ENCODE assay signal across 11 mouse cellular contexts in the genomic region with DNA sequence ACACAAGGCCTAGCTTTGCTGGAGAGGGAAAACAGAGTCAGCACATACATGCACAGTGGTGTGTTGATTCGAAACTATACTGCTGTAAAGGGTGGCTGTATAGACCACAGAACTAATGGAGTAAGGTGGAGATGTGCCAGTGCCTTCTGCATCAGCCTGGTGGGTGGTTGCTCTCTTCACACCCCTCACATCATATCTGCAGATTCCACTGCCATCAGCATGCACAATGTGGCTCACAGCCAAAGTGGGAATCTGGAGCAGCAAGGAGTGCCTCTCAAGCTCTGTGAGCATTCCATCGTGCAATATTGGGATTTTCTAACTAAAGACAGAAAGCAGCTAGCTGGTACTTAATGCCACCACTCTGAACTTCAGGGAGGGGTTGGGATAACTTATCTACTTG.
DNase-seq lines count a peak whose midpoint lies in the region; ATAC-seq lines count a peak whose summit lies in the region.
"Had no signal": no experiment of that assay in that cellular context is flagged by ENCODE, and none has a peak within 500 bp of the region (broad histone marks: within the 10 kb centered on the region; RNA-seq: fewer than 3 reads in every experiment).

No protein-coding gene starts in this region.

- DNase-seq in forebrain, embryonic 10.5 days (ENCODE audit: extremely low spot score, low spot score) = no peak
- DNase-seq in cerebellum, postnatal 25 days = peak; percentile 60 to 73
- peak; percentile 55 to 57 for DNase-seq in layer of hippocampus, adult 8-10 months (ENCODE audit: low spot score in 2 of 2)
- peak; percentile 77 for DNase-seq in right cerebral cortex, adult 18-20 months
- no peak for DNase-seq in thymus, postnatal 25 days
- no peak for DNase-seq in B cell, adult 2 months

- 51% methylated on average over 2 of the region's 2 CpGs for WGBS in forebrain, embryonic 15.5 days
- whole genome bisulfite sequencing in forebrain, embryonic 10.5 days = 84% methylated on average over 2 of the region's 2 CpGs

- H3K9me3 ChIP-seq in forebrain, embryonic 15.5 days = no peaks in the 10 kb centered on the region
- no peaks in the 10 kb centered on the region for H3K9me3 ChIP-seq in forebrain, embryonic 10.5 days
- H3K9me3 ChIP-seq: embryonic facial prominence, embryonic 13.5 days; limb, embryonic 10.5 days; lung, embryonic 15.5 days had no signal

- ATAC-seq in forebrain, embryonic 15.5 days (replicated peaks) = peak; percentile 56; the same call in 1 of the 2 replicates
- no peak for ATAC-seq in granulocyte monocyte progenitor cell, adult 5-6 weeks (replicated peaks; ENCODE audit: poor library complexity, severe bottlenecking)

- H3K4me2 ChIP-seq in forebrain, embryonic 15.5 days (replicated peaks) = no peak overlapping the region
- H3K4me2 ChIP-seq: embryonic facial prominence, embryonic 13.5 days; lung, embryonic 15.5 days had no signal

- no peaks in the 10 kb centered on the region for H3K27me3 ChIP-seq in forebrain, embryonic 15.5 days
- H3K27me3 ChIP-seq in forebrain, embryonic 10.5 days (ENCODE audit: poor library complexity, severe bottlenecking) = no peaks in the 10 kb centered on the region
- H3K27me3 ChIP-seq: embryonic facial prominence, embryonic 13.5 days; lung, embryonic 15.5 days had no signal

- no peak overlapping the region for H3K9ac ChIP-seq in forebrain, embryonic 15.5 days (replicated peaks)
- H3K9ac ChIP-seq: embryonic facial prominence, embryonic 13.5 days; lung, embryonic 15.5 days had no signal

- no peak overlapping the region for H3K27ac ChIP-seq in forebrain, embryonic 15.5 days (replicated peaks)
- H3K27ac ChIP-seq in forebrain, embryonic 10.5 days = no peak overlapping the region
- H3K27ac ChIP-seq: embryonic facial prominence, embryonic 13.5 days; limb, embryonic 10.5 days; lung, embryonic 15.5 days had no signal

- H3K4me1 ChIP-seq in forebrain, embryonic 15.5 days = peaks cover 5% of the 10 kb centered on the region; the same call in 1 of the 2 replicates
- H3K4me1 ChIP-seq in forebrain, embryonic 10.5 days = no peaks in the 10 kb centered on the region
- H3K4me1 ChIP-seq: embryonic facial prominence, embryonic 13.5 days; limb, embryonic 10.5 days; lung, embryonic 15.5 days had no signal

- no peaks in the 10 kb centered on the region for H3K36me3 ChIP-seq in forebrain, embryonic 15.5 days
- no peaks in the 10 kb centered on the region for H3K36me3 ChIP-seq in forebrain, embryonic 10.5 days (replicated peaks)
- H3K36me3 ChIP-seq: embryonic facial prominence, embryonic 13.5 days; limb, embryonic 10.5 days; lung, embryonic 15.5 days had no signal

- no peak overlapping the region for H3K4me3 ChIP-seq in forebrain, embryonic 15.5 days
- H3K4me3 ChIP-seq in forebrain, embryonic 10.5 days = no peak overlapping the region
- H3K4me3 ChIP-seq: embryonic facial prominence, embryonic 13.5 days; limb, embryonic 10.5 days; lung, embryonic 15.5 days had no signal

Comparison
In these comparisons a context has a peak if more than half of its experiments do, and no peak if none do; other contexts are left out.
1. DNase-seq: peak in cerebellum, postnatal 25 days (2 of 2), layer of hippocampus, adult 8-10 months (2 of 2) and right cerebral cortex, adult 18-20 months (single experiment); none in forebrain, embryonic 10.5 days (single experiment), thymus, postnatal 25 days (single experiment) and B cell, adult 2 months (0 of 2).